Mouse (Mus musculus) adrenal gland, postnatal 10 days (tissue): ENCODE data around the gene Nudt9. TPM values are rescaled to one million over a fixed set of nuclear protein-coding genes. Genes with fewer than 3 reads are reported as not detected.

Experiments used
- DNase-seq: peaks from one replicate; pipeline ENCODE4 v3.0.0; 2021; ENCODE audit warnings: mixed read lengths
- total RNA-seq, 2 experiments: library from RNA; stranded (reverse); gene quantifications; 2 replicates each; pipeline ENCODE4 v1.2.3; 2021

The Nudt9 gene
- total RNA-seq, 2 experiments from 2014 or later = 52.0 to 53.2 TPM

GRCm38 (mm10) chr5:104036686-104037085 lies 9.4 kb upstream of the Nudt9 start:
- no peak for DNase-seq

GRCm38 (mm10) chr5:104039154-104039932 lies 6.8 kb upstream of the Nudt9 start:
- peak; percentile 62 for DNase-seq

GRCm38 (mm10) chr5:104042906-104043305 lies 3.2 kb upstream of the Nudt9 start:
- peak; percentile 43 for DNase-seq

GRCm38 (mm10) chr5:104043704-104044103 lies 2.4 kb upstream of the Nudt9 start:
- DNase-seq = no peak

- DNase-seq = peak; percentile 27
These were observed 1.3 kb downstream of the Nudt9 start for GRCm38 (mm10) chr5:104047200-104048105.

GRCm38 (mm10) chr5:104048139-104048538 lies 2.0 kb downstream of the Nudt9 start:
- no peak for DNase-seq

- DNase-seq = no peak
These were observed 6.8 kb downstream of the Nudt9 start for GRCm38 (mm10) chr5:104052956-104053355.

GRCm38 (mm10) chr5:104054938-104055337 lies 8.8 kb downstream of the Nudt9 start:
- DNase-seq = peak; percentile 34

GRCm38 (mm10) chr5:104055816-104056215 lies 9.7 kb downstream of the Nudt9 start:
- no peak for DNase-seq

- DNase-seq = no peak
These were observed 10.2 kb downstream of the Nudt9 start for GRCm38 (mm10) chr5:104056295-104056694.

- peak; percentile 77 for DNase-seq
These were observed 11.9 kb downstream of the Nudt9 start for GRCm38 (mm10) chr5:104058021-104058420.

GRCm38 (mm10) chr5:104059628-104060027 lies 13.5 kb downstream of the Nudt9 start:
- DNase-seq = no peak

GRCm38 (mm10) chr5:104060429-104060828 lies 14.3 kb downstream of the Nudt9 start:
- DNase-seq = no peak

GRCm38 (mm10) chr5:104061936-104062772 lies 16.0 kb downstream of the Nudt9 start:
- no peak for DNase-seq

GRCm38 (mm10) chr5:104062773-104063551 lies 16.9 kb downstream of the Nudt9 start:
- no peak for DNase-seq

GRCm38 (mm10) chr5:104068751-104069150 lies 22.6 kb downstream of the Nudt9 start:
- peak; percentile 42 for DNase-seq

- no peak for DNase-seq
These were observed 24.9 kb downstream of the Nudt9 start for GRCm38 (mm10) chr5:104071048-104071447.

- no peak for DNase-seq
These were observed 26.3 kb downstream of the Nudt9 start for GRCm38 (mm10) chr5:104072272-104072886.

- no peak for DNase-seq
These were observed 27.5 kb downstream of the Nudt9 start for GRCm38 (mm10) chr5:104073602-104074001.

GRCm38 (mm10) chr5:104074388-104074787 lies 28.3 kb downstream of the Nudt9 start:
- DNase-seq = peak; percentile 82

- no peak for DNase-seq
These were observed 30.3 kb downstream of the Nudt9 start for GRCm38 (mm10) chr5:104076361-104076760.
